Mouse (Mus musculus): ENCODE results near the gene Gpc5. TPM values are rescaled to one million over a fixed set of nuclear protein-coding genes. Genes with fewer than 3 reads are reported as not detected.

Gpc5 gene
- total and polyA plus RNA-seq, 2 experiments, result not detected

GRCm38 (mm10) chr14:115107467-115107866, 15.5 kb downstream of the Gpc5 start:
- WGBS, result 79% methylated on average over 2 of the region's 2 CpGs
- H3K4me3 ChIP-seq (ENCODE audit: insufficient read depth, low read depth, low read length), result no peak overlapping the region

DNA sequence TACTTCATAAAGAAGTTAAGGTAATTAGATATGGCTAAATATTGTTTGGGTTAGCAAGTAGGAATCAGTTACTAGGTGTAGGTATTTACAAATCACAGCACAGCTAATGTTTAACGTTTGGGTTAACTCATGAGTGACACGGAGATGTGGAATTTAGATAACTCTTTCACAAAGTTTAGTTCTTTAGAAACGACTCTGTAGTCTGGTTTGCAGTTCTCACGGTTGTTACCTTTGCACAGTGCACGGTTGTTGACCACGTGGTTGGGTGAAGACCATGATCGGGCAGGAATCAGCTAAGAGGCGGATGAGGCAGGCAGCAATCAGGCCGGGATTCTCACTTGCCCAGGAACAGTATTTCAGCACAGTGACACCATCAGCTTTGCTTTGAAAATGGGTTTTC, 26.6 kb downstream of the Gpc5 start:
- WGBS, result 50% methylated on average over 9 of the region's 9 CpGs

More at GRCm38 (mm10) chr14:115107467-115107866, 15.5 kb downstream of the Gpc5 start:
- H3K4me1 ChIP-seq (ENCODE audit: control insufficient read depth, insufficient read depth, low read length), result no peaks in the 10 kb centered on the region
- no peaks in the 10 kb centered on the region for H3K27me3 ChIP-seq (ENCODE audit: control insufficient read depth, insufficient read depth, low read length)
- no peak for TF ChIP-seq POLR2A (IDR thresholded peaks at IDR 0.05; ENCODE audit: extremely low read depth, insufficient read depth, low read length)
- no peak for TF ChIP-seq CTCF (IDR thresholded peaks at IDR 0.05; ENCODE audit: low read depth, low read length)
- H3K36me3 ChIP-seq (ENCODE audit: control insufficient read depth, insufficient read depth, low read length), result no peaks in the 10 kb centered on the region
- H3K27ac ChIP-seq (replicated peaks; ENCODE audit: insufficient read depth, low read depth, low read length), result no peak overlapping the region
- no peak for DNase-seq (ENCODE audit: extremely low read depth, low read depth, low spot score)
- no peaks in the 10 kb centered on the region for H3K79me2 ChIP-seq (ENCODE audit: control insufficient read depth, insufficient read depth, low read length)
- H3K9ac ChIP-seq (ENCODE audit: low read depth, low read length), result no peak overlapping the region

GRCm38 (mm10) chr14:115148821-115149220, 56.8 kb downstream of the Gpc5 start:
- Histone ChIP-seq H3K79me2 (ENCODE audit: control insufficient read depth, insufficient read depth, low read length) (no peaks in the 10 kb centered on the region), H3K4me3 (ENCODE audit: insufficient read depth, low read depth, low read length) (no peak overlapping the region), H3K27me3 (ENCODE audit: control insufficient read depth, insufficient read depth, low read length) (no peaks in the 10 kb centered on the region), H3K27ac (replicated peaks; ENCODE audit: insufficient read depth, low read depth, low read length) (no peak overlapping the region), H3K4me1 (ENCODE audit: control insufficient read depth, insufficient read depth, low read length) (no peaks in the 10 kb centered on the region), H3K36me3 (ENCODE audit: control insufficient read depth, insufficient read depth, low read length) (no peaks in the 10 kb centered on the region), H3K9ac (ENCODE audit: low read depth, low read length) (no peak overlapping the region)
- TF ChIP-seq POLR2A (IDR thresholded peaks at IDR 0.05; ENCODE audit: extremely low read depth, insufficient read depth, low read length), result no peak
- no peak for TF ChIP-seq CTCF (IDR thresholded peaks at IDR 0.05; ENCODE audit: low read depth, low read length)
- WGBS, result 84% methylated on average over 3 of the region's 3 CpGs
- no peak for DNase-seq (ENCODE audit: extremely low read depth, low read depth, low spot score)

More for the DNA sequence above, 26.6 kb downstream of the Gpc5 start:
- Histone ChIP-seq H3K4me1 (ENCODE audit: control insufficient read depth, insufficient read depth, low read length) (no peaks in the 10 kb centered on the region), H3K9ac (ENCODE audit: low read depth, low read length) (no peak overlapping the region), H3K27me3 (ENCODE audit: control insufficient read depth, insufficient read depth, low read length) (no peaks in the 10 kb centered on the region), H3K79me2 (ENCODE audit: control insufficient read depth, insufficient read depth, low read length) (no peaks in the 10 kb centered on the region), H3K4me3 (ENCODE audit: insufficient read depth, low read depth, low read length) (no peak overlapping the region), H3K27ac (replicated peaks; ENCODE audit: insufficient read depth, low read depth, low read length) (no peak overlapping the region), H3K36me3 (ENCODE audit: control insufficient read depth, insufficient read depth, low read length) (no peaks in the 10 kb centered on the region)
- no peak for TF ChIP-seq POLR2A (IDR thresholded peaks at IDR 0.05; ENCODE audit: extremely low read depth, insufficient read depth, low read length)
- no peak for TF ChIP-seq CTCF (IDR thresholded peaks at IDR 0.05; ENCODE audit: low read depth, low read length)
- DNase-seq (ENCODE audit: extremely low read depth, low read depth, low spot score), result no peak

- no peak overlapping the region for H3K27ac ChIP-seq (replicated peaks; ENCODE audit: insufficient read depth, low read depth, low read length)
- H3K27me3 ChIP-seq (ENCODE audit: control insufficient read depth, insufficient read depth, low read length), result no peaks in the 10 kb centered on the region
- no peaks in the 10 kb centered on the region for H3K4me1 ChIP-seq (ENCODE audit: control insufficient read depth, insufficient read depth, low read length)
- 81% methylated on average over 4 of the region's 4 CpGs for WGBS
- TF ChIP-seq POLR2A (IDR thresholded peaks at IDR 0.05; ENCODE audit: extremely low read depth, insufficient read depth, low read length), result no peak
- TF ChIP-seq CTCF (IDR thresholded peaks at IDR 0.05; ENCODE audit: low read depth, low read length), result no peak
- H3K79me2 ChIP-seq (ENCODE audit: control insufficient read depth, insufficient read depth, low read length), result no peaks in the 10 kb centered on the region
- no peak for DNase-seq (ENCODE audit: extremely low read depth, low read depth, low spot score)
- H3K36me3 ChIP-seq (ENCODE audit: control insufficient read depth, insufficient read depth, low read length), result no peaks in the 10 kb centered on the region
- H3K9ac ChIP-seq (ENCODE audit: low read depth, low read length), result no peak overlapping the region
- H3K4me3 ChIP-seq (ENCODE audit: insufficient read depth, low read depth, low read length), result no peak overlapping the region
These were observed 64.6 kb downstream of the Gpc5 start for GRCm38 (mm10) chr14:115156597-115156996.

DNA sequence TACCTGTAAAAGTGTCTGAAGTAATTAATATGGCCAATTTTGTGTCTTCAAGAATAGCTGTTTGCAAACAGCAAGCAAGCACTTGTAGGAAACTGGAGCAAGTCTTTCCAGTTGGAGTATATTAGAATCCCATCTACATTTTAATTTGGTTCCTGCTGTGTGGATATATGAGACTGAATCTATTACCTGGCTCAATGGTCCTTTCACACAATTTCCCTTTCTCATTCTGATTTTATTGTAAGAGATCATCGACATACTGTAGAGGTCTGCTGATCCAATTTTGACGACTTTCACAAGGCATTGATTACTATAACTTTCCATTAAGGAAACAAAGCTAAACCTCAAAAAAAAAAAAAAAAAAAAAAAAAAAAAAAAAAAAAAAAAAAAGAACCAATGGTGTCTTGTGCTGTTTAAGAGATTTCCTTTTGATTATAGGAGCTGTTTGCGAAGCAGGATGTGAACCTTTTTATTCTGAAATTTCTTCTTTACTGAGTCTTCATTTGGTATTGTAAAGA, 85.4 kb downstream of the Gpc5 start:
- no peaks in the 10 kb centered on the region for H3K36me3 ChIP-seq (ENCODE audit: control insufficient read depth, insufficient read depth, low read length)
- WGBS, result 74% methylated on average over 3 of the region's 3 CpGs
- H3K27ac ChIP-seq (replicated peaks; ENCODE audit: insufficient read depth, low read depth, low read length), result no peak overlapping the region
- no peak for DNase-seq (ENCODE audit: extremely low read depth, low read depth, low spot score)
- TF ChIP-seq CTCF (IDR thresholded peaks at IDR 0.05; ENCODE audit: low read depth, low read length) (no peak), POLR2A (IDR thresholded peaks at IDR 0.05; ENCODE audit: extremely low read depth, insufficient read depth, low read length) (no peak)
- no peak overlapping the region for H3K4me3 ChIP-seq (ENCODE audit: insufficient read depth, low read depth, low read length)
- no peak overlapping the region for H3K9ac ChIP-seq (ENCODE audit: low read depth, low read length)
- no peaks in the 10 kb centered on the region for H3K4me1 ChIP-seq (ENCODE audit: control insufficient read depth, insufficient read depth, low read length)
- H3K27me3 ChIP-seq (ENCODE audit: control insufficient read depth, insufficient read depth, low read length), result no peaks in the 10 kb centered on the region
- no peaks in the 10 kb centered on the region for H3K79me2 ChIP-seq (ENCODE audit: control insufficient read depth, insufficient read depth, low read length)

GRCm38 (mm10) chr14:115179925-115180324, 87.9 kb downstream of the Gpc5 start:
- Histone ChIP-seq H3K9ac (ENCODE audit: low read depth, low read length) (no peak overlapping the region), H3K4me3 (ENCODE audit: insufficient read depth, low read depth, low read length) (no peak overlapping the region), H3K27ac (replicated peaks; ENCODE audit: insufficient read depth, low read depth, low read length) (no peak overlapping the region), H3K36me3 (ENCODE audit: control insufficient read depth, insufficient read depth, low read length) (no peaks in the 10 kb centered on the region), H3K4me1 (ENCODE audit: control insufficient read depth, insufficient read depth, low read length) (no peaks in the 10 kb centered on the region), H3K27me3 (ENCODE audit: control insufficient read depth, insufficient read depth, low read length) (no peaks in the 10 kb centered on the region), H3K79me2 (ENCODE audit: control insufficient read depth, insufficient read depth, low read length) (no peaks in the 10 kb centered on the region)
- no peak for DNase-seq (ENCODE audit: extremely low read depth, low read depth, low spot score)
- WGBS, result 75% methylated on average over 5 of the region's 5 CpGs
- TF ChIP-seq POLR2A (IDR thresholded peaks at IDR 0.05; ENCODE audit: extremely low read depth, insufficient read depth, low read length), result no peak
